Mouse (Mus musculus) forebrain, embryonic 14.5 days (tissue): Measurements from ENCODE around the gene Sgsh. TPM values are rescaled to one million over a fixed set of nuclear protein-coding genes. Genes with fewer than 3 reads are reported as not detected.

ENCODE experiments used
- ATAC-seq: fragments of 200-750 bp; cut with Nextera tagmentation; 2 replicates; pipeline ENCODE4 v1.8.0; 2017; ENCODE audit warnings: mild to moderate bottlenecking, moderate library complexity
- DNase-seq: peaks from one replicate; pipeline ENCODE4 v3.0.0-alpha.2; 2015; ENCODE audit warnings: low spot score
- H3K27ac ChIP-seq: fragments of 300-500 bp; sonication (generic); 2 replicates; pipeline ENCODE4 v1.5.1; 2014; ENCODE audit warnings: low read depth, mild to moderate bottlenecking, control low read depth, low read length, moderate library complexity
- H3K27me3 ChIP-seq: fragments of 300-500 bp; sonication (generic); replicated peaks from 2 replicates; pipeline ENCODE4 v1.6.1; 2014; ENCODE audit warnings: low read length, control low read depth, mixed read lengths; ENCODE audit not compliant: control insufficient read depth, insufficient read depth
- H3K36me3 ChIP-seq: fragments of 300-500 bp; sonication (generic); 2 replicates; pipeline ENCODE4 v1.6.1; 2014; ENCODE audit warnings: low read length, control low read depth; ENCODE audit not compliant: control insufficient read depth, insufficient read depth
- H3K4me1 ChIP-seq: fragments of 300-500 bp; sonication (generic); 2 replicates; pipeline ENCODE4 v1.6.1; 2014; ENCODE audit warnings: antibody characterized with exemption, low read length, control low read depth; ENCODE audit not compliant: control insufficient read depth, insufficient read depth
- H3K4me2 ChIP-seq: fragments of 300-500 bp; sonication (generic); 2 replicates; pipeline ENCODE4 v1.6.1; 2014; ENCODE audit warnings: mild to moderate bottlenecking, control low read depth, low read length
- H3K4me3 ChIP-seq: fragments of 300-500 bp; sonication (generic); 2 replicates; pipeline ENCODE4 v1.5.1; 2014; ENCODE audit warnings: low read depth, low read length, control low read depth
- H3K9ac ChIP-seq: fragments of 300-500 bp; sonication (generic); 2 replicates; pipeline ENCODE4 v1.6.1; 2014; ENCODE audit warnings: mild to moderate bottlenecking, low read length, control low read depth, moderate library complexity
- H3K9me3 ChIP-seq: fragments of 300-500 bp; sonication (generic); replicated peaks from 2 replicates; pipeline ENCODE4 v1.6.1; 2016; ENCODE audit warnings: low read length, control low read depth, mixed read lengths; ENCODE audit not compliant: control insufficient read depth
- WGBS: fragments of 180-500 bp; shearing (Covaris S2); extraction: QIAGEN DNeasy Blood & Tissue Kit; methylation state at CpG from one replicate; pipeline ENCODE4 v1.1.7; 2014; 5-methylcytosine and 5-hydroxymethylcytosine counted together
- polyA plus RNA-seq: library from polyadenylated mRNA; unstranded; fragments of >200 nt; fragmentation: Nextera tagmentation; extraction: Ambion mirVana; gene quantifications from 2 replicates; pipeline ENCODE4 v1.2.1, GENCODE M21; 2014

The Sgsh gene
- polyA plus RNA-seq, 1 experiment from 2014 or later: 2.7 TPM

DNA sequence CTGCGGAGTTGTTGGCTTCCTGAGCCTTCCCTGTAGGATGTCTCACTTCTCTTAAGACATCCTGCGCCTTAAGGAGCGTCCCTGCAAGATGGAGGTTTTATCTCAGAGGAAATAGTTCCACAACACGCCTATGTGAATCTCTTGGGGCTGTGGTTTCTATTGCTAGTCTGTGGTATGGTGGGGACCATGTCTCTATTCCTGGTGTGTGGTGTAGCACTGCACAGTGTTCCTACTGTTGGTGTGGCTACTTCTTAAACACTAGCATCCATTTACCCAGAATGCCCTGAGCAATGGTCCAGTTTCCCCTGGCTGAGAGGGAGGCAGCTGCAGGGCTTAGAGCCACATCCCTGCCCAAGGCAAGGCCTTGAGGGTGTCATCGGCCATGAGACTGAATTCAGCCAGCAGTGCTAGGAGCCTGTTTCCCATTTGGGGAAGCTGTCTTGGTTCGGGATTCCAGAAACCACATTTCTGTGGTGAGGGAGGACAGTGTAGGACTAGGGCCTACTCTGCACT is 27.1 kb upstream of the Sgsh start:
- no peak overlapping the region for H3K9ac ChIP-seq
- H3K4me2 ChIP-seq: no peak overlapping the region
- H3K4me3 ChIP-seq: no peak overlapping the region
- WGBS: 79% methylated on average over 6 of the region's 6 CpGs
- no peak for DNase-seq
- H3K27me3 ChIP-seq: no peaks in the 10 kb centered on the region
- ATAC-seq: no peak
- no peaks in the 10 kb centered on the region for H3K9me3 ChIP-seq
- no peaks in the 10 kb centered on the region for H3K4me1 ChIP-seq
- no peaks in the 10 kb centered on the region for H3K36me3 ChIP-seq
- H3K27ac ChIP-seq: no peak overlapping the region

- no peaks in the 10 kb centered on the region for H3K4me1 ChIP-seq
- no peak overlapping the region for H3K4me2 ChIP-seq
- WGBS: 87% methylated on average over 9 of the region's 9 CpGs
- no peaks in the 10 kb centered on the region for H3K27me3 ChIP-seq
- ATAC-seq (no peak), DNase-seq (no peak)
- H3K9ac ChIP-seq: no peak overlapping the region
- no peaks in the 10 kb centered on the region for H3K9me3 ChIP-seq
- no peak overlapping the region for H3K27ac ChIP-seq
- no peaks in the 10 kb centered on the region for H3K36me3 ChIP-seq
- no peak overlapping the region for H3K4me3 ChIP-seq
Measured at GRCm38 (mm10) chr11:119381631-119382337, 26.4 kb upstream of the Sgsh start.

GRCm38 (mm10) chr11:119378551-119378950 is 23.2 kb upstream of the Sgsh start:
- Histone ChIP-seq H3K9me3 (no peaks in the 10 kb centered on the region), H3K36me3 (no peaks in the 10 kb centered on the region), H3K4me1 (no peaks in the 10 kb centered on the region), H3K9ac (no peak overlapping the region), H3K27ac (no peak overlapping the region), H3K4me2 (no peak overlapping the region), H3K4me3 (no peak overlapping the region), H3K27me3 (no peaks in the 10 kb centered on the region)
- 100% methylated on average over 1 of the region's 1 CpGs for WGBS
- ATAC-seq (no peak), DNase-seq (no peak)

- no peaks in the 10 kb centered on the region for H3K9me3 ChIP-seq
- H3K36me3 ChIP-seq: no peaks in the 10 kb centered on the region
- ATAC-seq (no peak), DNase-seq (no peak)
- no peaks in the 10 kb centered on the region for H3K4me1 ChIP-seq
- H3K9ac ChIP-seq: no peak overlapping the region
- no peaks in the 10 kb centered on the region for H3K27me3 ChIP-seq
- WGBS: 92% methylated on average over 11 of the region's 11 CpGs
- H3K4me3 ChIP-seq: no peak overlapping the region
- no peak overlapping the region for H3K27ac ChIP-seq
- no peak overlapping the region for H3K4me2 ChIP-seq
Measured at GRCm38 (mm10) chr11:119377326-119377725, 22.0 kb upstream of the Sgsh start.

DNA sequence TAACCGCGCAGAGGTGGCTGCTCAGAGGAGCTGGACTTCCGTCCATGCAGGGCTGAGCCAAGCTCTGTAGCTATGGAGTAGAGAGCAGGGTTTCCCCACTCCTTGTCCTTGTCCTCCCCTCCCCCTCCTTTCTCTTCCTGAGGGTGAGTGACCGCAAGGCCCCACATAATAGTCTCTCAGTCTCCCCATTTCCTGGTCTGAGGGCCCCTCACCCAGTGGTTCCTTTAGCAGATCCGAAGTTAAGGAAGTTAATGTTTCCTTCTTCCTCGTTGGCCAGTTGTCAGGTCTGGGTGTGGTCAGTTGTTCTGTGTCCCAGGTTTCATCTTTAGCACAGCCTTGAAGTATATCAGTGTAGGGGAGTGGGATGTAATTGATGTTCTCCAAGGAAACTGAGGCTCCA is 20.1 kb upstream of the Sgsh start:
- no peaks in the 10 kb centered on the region for H3K9me3 ChIP-seq
- H3K9ac ChIP-seq: no peak overlapping the region
- H3K4me3 ChIP-seq: no peak overlapping the region
- no peak overlapping the region for H3K4me2 ChIP-seq
- H3K36me3 ChIP-seq: no peaks in the 10 kb centered on the region
- 85% methylated on average over 6 of the region's 6 CpGs for WGBS
- ATAC-seq (no peak), DNase-seq (no peak)
- no peaks in the 10 kb centered on the region for H3K4me1 ChIP-seq
- H3K27me3 ChIP-seq: no peaks in the 10 kb centered on the region
- H3K27ac ChIP-seq: no peak overlapping the region

DNA sequence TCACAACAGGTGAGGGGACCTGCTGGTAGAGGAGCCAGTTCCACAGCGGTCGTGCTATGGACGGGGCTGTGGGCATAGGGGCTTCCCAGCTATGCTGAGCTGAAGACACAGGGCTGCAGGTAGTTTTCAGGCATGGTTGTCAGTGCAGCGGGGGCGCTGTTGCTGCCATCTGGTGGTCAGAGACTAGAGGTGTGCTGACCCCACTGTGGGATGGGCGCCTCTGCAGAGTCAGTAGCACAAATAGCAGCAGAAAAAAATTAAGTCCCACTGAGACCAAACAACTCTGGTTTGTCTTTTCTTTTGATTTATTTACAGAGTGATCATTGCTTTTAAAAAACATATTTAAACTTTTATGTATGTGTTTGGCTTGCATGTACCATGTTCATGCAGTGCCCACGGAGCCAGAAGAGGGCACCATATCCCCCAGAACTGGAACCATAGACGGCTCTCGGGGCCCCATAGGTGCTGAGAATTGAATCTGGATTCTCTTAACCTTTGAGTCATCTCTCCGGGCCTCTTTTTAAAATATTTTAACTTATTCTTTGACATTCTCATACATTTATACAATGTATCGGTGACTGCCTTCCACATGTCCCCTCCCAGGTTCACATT is 8.3 kb upstream of the Sgsh start:
- DNase-seq: peak; percentile 85
- no peak overlapping the region for H3K4me3 ChIP-seq
- 0 out of 2 replicates have a peak, but pooled peaks cover 2% of the 10 kb centered on the region for H3K4me1 ChIP-seq
- no peaks in the 10 kb centered on the region for H3K27me3 ChIP-seq
- no peak overlapping the region for H3K27ac ChIP-seq
- 27% methylated on average over 11 of the region's 11 CpGs for WGBS
- peak overlapping the region; percentile 44 for H3K4me2 ChIP-seq
- H3K9me3 ChIP-seq: no peaks in the 10 kb centered on the region
- peak; percentile 86 for ATAC-seq
- H3K9ac ChIP-seq: 0 out of 2 replicates have a peak overlapping the region, but pooled peaks have one; percentile 13
- H3K36me3 ChIP-seq: no peaks in the 10 kb centered on the region

DNA sequence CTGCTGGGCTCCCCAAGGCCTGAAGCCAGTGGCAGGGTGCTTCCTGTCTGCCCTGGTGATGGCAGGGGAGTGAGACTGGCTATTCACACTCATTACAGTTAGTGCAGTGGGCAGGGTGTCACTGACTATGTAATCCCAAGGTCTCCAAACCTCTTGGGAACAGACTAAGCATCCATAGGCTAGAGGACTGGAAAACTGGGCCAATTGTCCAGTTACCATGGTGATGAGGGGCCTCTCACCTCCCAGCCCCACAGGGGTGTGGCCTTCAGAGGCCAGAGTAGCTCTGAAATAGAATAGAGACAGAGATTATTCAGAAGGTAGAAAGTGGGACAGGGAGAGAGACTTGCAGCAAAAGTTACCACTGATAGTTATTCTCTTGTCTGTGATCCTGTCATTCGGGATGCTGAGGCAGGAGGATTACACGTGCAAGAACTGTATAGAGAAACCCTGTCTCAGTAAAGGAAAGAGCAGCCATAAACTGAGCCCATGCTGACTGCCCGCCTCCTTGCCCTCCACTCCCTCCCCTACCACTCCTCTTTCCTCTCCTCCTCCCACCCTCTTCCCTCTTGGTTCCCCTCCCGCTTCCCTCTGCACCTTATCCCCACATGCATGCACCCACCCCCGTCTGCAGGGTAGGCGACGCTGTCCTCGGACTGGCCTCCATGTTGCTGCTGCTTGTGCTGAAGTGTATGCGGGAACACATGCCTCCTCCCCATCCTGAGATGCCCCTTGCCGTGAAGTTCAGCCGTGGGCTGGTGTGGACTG is 7.6 kb upstream of the Sgsh start:
- Histone ChIP-seq H3K27ac (no peak overlapping the region), H3K4me3 (no peak overlapping the region), H3K4me2 (peak overlapping the region; percentile 44), H3K27me3 (no peaks in the 10 kb centered on the region), H3K4me1 (0 out of 2 replicates have a peak, but pooled peaks cover 2% of the 10 kb centered on the region), H3K9me3 (no peaks in the 10 kb centered on the region), H3K9ac (peak overlapping the region; percentile 13; the same call in 1 of the 2 replicates), H3K36me3 (no peaks in the 10 kb centered on the region)
- DNase-seq (peak; percentile 32), ATAC-seq (peak; percentile 70; the same call in 1 of the 2 replicates)
- WGBS: 11% methylated on average over 11 of the region's 11 CpGs

- H3K27me3 ChIP-seq: no peaks in the 10 kb centered on the region
- WGBS: 89% methylated on average over 10 of the region's 10 CpGs
- H3K9me3 ChIP-seq: no peaks in the 10 kb centered on the region
- no peak overlapping the region for H3K4me2 ChIP-seq
- no peaks in the 10 kb centered on the region for H3K36me3 ChIP-seq
- H3K4me3 ChIP-seq: no peak overlapping the region
- H3K4me1 ChIP-seq: peaks cover 8% of the 10 kb centered on the region; the same call in 1 of the 2 replicates
- ATAC-seq: no peak
- H3K9ac ChIP-seq: no peak overlapping the region
- no peak for DNase-seq
- H3K27ac ChIP-seq: no peak overlapping the region
Measured at GRCm38 (mm10) chr11:119359089-119359488, 3.8 kb upstream of the Sgsh start.
